In genomic region chr6:145210056-145210680, GRCm38 (mm10) we compare ENCODE assay signal across 8 mouse cellular contexts. TPM values are rescaled to one million over a fixed set of nuclear protein-coding genes. Genes with fewer than 3 reads are reported as not detected.
DNase-seq lines count a peak whose midpoint lies in the region; ATAC-seq lines count a peak whose summit lies in the region.

No protein-coding gene starts in this region.

- H3K4me3 ChIP-seq in heart, embryonic 16.5 days (ENCODE audit: low read length), result peak overlapping the region; percentile 60
- H3K4me3 ChIP-seq in midbrain, embryonic 11.5 days (ENCODE audit: low read depth, low read length), result peak overlapping the region; percentile 35

- peaks cover 15% of the 10 kb centered on the region for H3K4me1 ChIP-seq in heart, embryonic 16.5 days (ENCODE audit: control insufficient read depth, insufficient read depth, low read length)
- H3K4me1 ChIP-seq in midbrain, embryonic 11.5 days (ENCODE audit: control insufficient read depth, insufficient read depth, low read length), result peaks cover 11% of the 10 kb centered on the region

- 30% methylated on average over 8 of the region's 8 CpGs for WGBS in heart, embryonic 16.5 days
- 38% methylated on average over 8 of the region's 8 CpGs for WGBS in midbrain, embryonic 11.5 days

- no peaks in the 10 kb centered on the region for H3K9me3 ChIP-seq in heart, embryonic 16.5 days (replicated peaks; ENCODE audit: control insufficient read depth, low read length)
- no peaks in the 10 kb centered on the region for H3K9me3 ChIP-seq in midbrain, embryonic 11.5 days (ENCODE audit: control insufficient read depth, low read length)

- DNase-seq in kidney, adult 9 months, result peak; percentile 46
- no peak for DNase-seq in kidney, adult 11 months
- DNase-seq in brain, embryonic 18.5 days (ENCODE audit: low read depth, low spot score), result peak; percentile 8
- DNase-seq in midbrain, embryonic 11.5 days (ENCODE audit: low spot score, missing footprints), result peak; percentile 68
- DNase-seq in left cerebral cortex, adult 8-10 months (ENCODE audit: low spot score in 2 of 2), result no peak
- no peak for DNase-seq in MN1 (ENCODE audit: low spot score)
- DNase-seq in ovary, postnatal 10 days (ENCODE audit: low spot score), result no peak

- H3K27ac ChIP-seq in heart, embryonic 16.5 days (ENCODE audit: low read length), result no peak overlapping the region
- no peak overlapping the region for H3K27ac ChIP-seq in midbrain, embryonic 11.5 days (ENCODE audit: low read depth, low read length)

- peak overlapping the region; percentile 90 for H3K4me2 ChIP-seq in heart, embryonic 16.5 days (ENCODE audit: low read depth, low read length)
- H3K4me2 ChIP-seq in midbrain, embryonic 11.5 days, result peak overlapping the region; percentile 60

- no peaks in the 10 kb centered on the region for H3K36me3 ChIP-seq in heart, embryonic 16.5 days (ENCODE audit: control insufficient read depth, insufficient read depth)
- no peaks in the 10 kb centered on the region; the same call in 1 of the 2 replicates for H3K36me3 ChIP-seq in midbrain, embryonic 11.5 days (ENCODE audit: control insufficient read depth, insufficient read depth, low read length)

- ATAC-seq in heart, embryonic 16.5 days (replicated peaks; ENCODE audit: extremely low read depth, insufficient read depth, low FRiP score), result no peak
- no peak for ATAC-seq in midbrain, embryonic 11.5 days (ENCODE audit: low FRiP score)

- H3K27me3 ChIP-seq in heart, embryonic 16.5 days (ENCODE audit: control insufficient read depth, insufficient read depth, low read length), result no peaks in the 10 kb centered on the region
- H3K27me3 ChIP-seq in midbrain, embryonic 11.5 days (ENCODE audit: control insufficient read depth, insufficient read depth, low read length), result no peaks in the 10 kb centered on the region

- H3K9ac ChIP-seq in heart, embryonic 16.5 days (ENCODE audit: low read length), result peak overlapping the region; percentile 46; the same call in 1 of the 2 replicates
- peak overlapping the region; percentile 33; the same call in 1 of the 2 replicates for H3K9ac ChIP-seq in midbrain, embryonic 11.5 days (ENCODE audit: low read length)

RNA-seq across cellular contexts. Expression of gene Casc1, which starts 0.6 kb away (rescaled TPM):
- polyA plus RNA-seq in heart, embryonic 16.5 days (2015; fragmentation: Nextera tagmentation; extraction: Ambion mirVana), result 0.53 and 0.74 TPM in 2 replicates
- 0.27 and 0.73 TPM in 2 replicates for polyA plus RNA-seq in midbrain, embryonic 11.5 days (2014; fragmentation: Nextera tagmentation; extraction: Ambion mirVana)
- total RNA-seq in left cerebral cortex, adult 8-10 months (2022), result 1 to 10 TPM; 1.1 to 1.9 (median 1.2) TPM

RNA-seq across cellular contexts. Expression of gene Etfrf1, which starts 0.8 kb away (rescaled TPM):
- polyA plus RNA-seq in heart, embryonic 16.5 days (2015; fragmentation: Nextera tagmentation; extraction: Ambion mirVana), result 58.1 and 62.0 TPM in 2 replicates
- polyA plus RNA-seq in midbrain, embryonic 11.5 days (2014; fragmentation: Nextera tagmentation; extraction: Ambion mirVana), result 41.8 and 42.3 TPM in 2 replicates
- total RNA-seq in left cerebral cortex, adult 8-10 months (2022), result 10 to 100 TPM; 24.0 to 27.9 (median 26.4) TPM

RNA-seq across cellular contexts. Expression of gene Kras, which starts 39.9 kb away (rescaled TPM):
- polyA plus RNA-seq in heart, embryonic 16.5 days (2015; fragmentation: Nextera tagmentation; extraction: Ambion mirVana), result 44.1 and 45.4 TPM in 2 replicates
- polyA plus RNA-seq in midbrain, embryonic 11.5 days (2014; fragmentation: Nextera tagmentation; extraction: Ambion mirVana), result 129 and 133 TPM in 2 replicates
- total RNA-seq in left cerebral cortex, adult 8-10 months (2022), result 10 to 100 TPM; 70.6 to 83.1 (median 72.7) TPM

Comparison
In these comparisons a context has a peak if more than half of its experiments do, and no peak if none do; other contexts are left out.
1. DNase-seq: peak in kidney, adult 9 months (single experiment), brain, embryonic 18.5 days (single experiment) and midbrain, embryonic 11.5 days (single experiment); none in kidney, adult 11 months (single experiment), left cerebral cortex, adult 8-10 months (0 of 2), MN1 (single experiment) and ovary, postnatal 10 days (single experiment).